Mouse (Mus musculus): ENCODE measurements at regions not wholly inside any gene's neighbourhood (a gene's known extent, or its start where the extent isn't known, plus 50 kb on each side); places are given as distances from the start of the nearest gene placed in this dataset.

DNA sequence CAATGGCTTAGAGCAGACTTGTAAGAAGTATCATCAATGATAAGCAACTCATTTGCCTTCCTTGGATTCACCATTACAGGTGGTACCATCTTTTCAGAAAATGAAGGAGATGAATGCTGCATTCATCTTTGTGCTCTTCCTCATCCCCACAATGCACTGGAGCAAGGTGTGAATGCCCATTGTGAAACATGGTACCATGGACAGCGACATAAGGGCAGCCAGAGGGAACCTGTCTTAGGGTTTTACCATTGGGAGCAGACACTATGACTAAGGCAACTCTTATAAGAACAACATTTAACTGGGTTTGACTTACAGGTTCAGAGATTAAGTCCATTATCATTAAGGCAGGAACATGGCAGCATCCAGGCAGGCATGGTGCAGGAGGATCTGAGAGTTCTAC, 60.1 kb upstream of the Kcnj6 start:
- no peak for DNase-seq (ENCODE audit: low spot score in 2 of 2)

GRCm38 (mm10) chr16:95064423-95064822, 66.9 kb upstream of the Kcnj6 start:
- DNase-seq (ENCODE audit: low spot score in 2 of 2) = no peak

GRCm38 (mm10) chr16:95066687-95067086, 69.2 kb upstream of the Kcnj6 start:
- no peak for DNase-seq (ENCODE audit: low spot score in 2 of 2)

DNA sequence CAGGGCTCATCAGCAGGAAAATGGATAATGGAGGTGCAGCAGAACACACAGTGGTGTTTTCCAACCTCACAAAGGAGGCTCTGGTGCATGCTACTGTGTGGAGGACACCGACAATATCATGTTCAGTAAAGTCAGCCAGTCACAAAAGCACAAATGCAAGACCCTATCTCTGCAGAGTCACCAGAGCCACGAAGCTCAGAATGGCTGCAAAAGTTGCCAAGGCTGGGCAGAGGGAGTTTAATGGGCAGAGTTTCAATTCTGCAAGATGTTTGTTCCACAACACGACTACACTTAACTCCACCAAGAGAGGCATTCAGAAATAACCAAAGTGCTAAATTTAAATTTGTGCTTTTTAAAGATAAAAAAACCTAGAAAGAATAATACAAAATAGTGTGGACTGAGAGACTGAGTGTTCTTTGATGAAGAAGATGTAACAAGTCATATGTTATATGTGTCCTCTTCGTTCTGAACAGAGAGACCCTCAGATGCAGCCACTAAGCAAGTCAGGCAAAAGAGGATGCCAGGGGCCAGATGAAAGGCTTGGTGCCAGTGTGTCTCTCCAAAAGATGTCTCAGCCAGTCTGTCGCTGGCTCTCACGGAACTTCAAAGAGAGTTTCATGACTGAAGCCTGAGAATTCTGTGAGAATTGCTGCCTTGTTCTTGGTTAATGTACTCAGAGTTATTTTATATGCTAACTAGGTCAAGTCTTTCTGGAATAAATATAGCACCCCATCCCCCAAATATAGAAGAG, 95.1 kb upstream of the Kcnj6 start:
- DNase-seq (ENCODE audit: low spot score in 2 of 2) = no peak

DNA sequence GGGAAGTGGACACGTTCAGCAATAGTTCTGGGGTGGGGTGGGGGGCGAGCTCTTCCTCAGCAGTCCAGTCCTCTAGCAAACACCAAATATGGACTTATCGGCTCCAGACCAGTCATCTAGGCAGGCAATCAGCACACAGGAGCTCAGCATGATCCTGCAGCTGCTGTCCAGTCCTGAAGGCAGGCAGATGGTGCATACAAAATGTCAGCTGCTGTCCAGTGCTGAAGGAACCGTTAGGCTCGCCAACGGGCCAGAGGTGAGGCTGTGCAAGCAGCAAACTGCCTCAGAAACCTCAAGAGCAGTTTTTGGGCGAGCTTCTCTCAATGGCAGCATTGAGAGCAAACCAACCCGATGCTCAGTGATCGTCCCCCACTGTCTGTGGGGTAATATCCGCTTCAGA, 96.3 kb upstream of the Kcnj6 start:
- DNase-seq (ENCODE audit: low spot score in 2 of 2) = no peak

GRCm38 (mm10) chr16:95100954-95101353, 103.5 kb upstream of the Kcnj6 start:
- DNase-seq (ENCODE audit: low spot score in 2 of 2) = no peak

GRCm38 (mm10) chr16:95117531-95117930, 120.0 kb upstream of the Kcnj6 start:
- no peak for DNase-seq (ENCODE audit: low spot score in 2 of 2)

- no peak for DNase-seq (ENCODE audit: low spot score in 2 of 2)
Measured at GRCm38 (mm10) chr16:95119293-95119692, 121.8 kb upstream of the Kcnj6 start.

GRCm38 (mm10) chr16:95122048-95122447, 124.5 kb upstream of the Kcnj6 start:
- DNase-seq (ENCODE audit: low spot score in 2 of 2) = no peak

GRCm38 (mm10) chr16:95127616-95128015, 129.7 kb upstream of the Kcnj15 start:
- no peak for DNase-seq (ENCODE audit: low spot score in 2 of 2)

- no peak for DNase-seq (ENCODE audit: low spot score in 2 of 2)
Measured at GRCm38 (mm10) chr16:95131815-95132214, 125.5 kb upstream of the Kcnj15 start.

- no peak for DNase-seq (ENCODE audit: low spot score in 2 of 2)
Measured at GRCm38 (mm10) chr16:95138809-95139208, 118.5 kb upstream of the Kcnj15 start.

GRCm38 (mm10) chr16:95141510-95142394, 115.6 kb upstream of the Kcnj15 start:
- DNase-seq (ENCODE audit: low spot score in 2 of 2) = no peak

DNA sequence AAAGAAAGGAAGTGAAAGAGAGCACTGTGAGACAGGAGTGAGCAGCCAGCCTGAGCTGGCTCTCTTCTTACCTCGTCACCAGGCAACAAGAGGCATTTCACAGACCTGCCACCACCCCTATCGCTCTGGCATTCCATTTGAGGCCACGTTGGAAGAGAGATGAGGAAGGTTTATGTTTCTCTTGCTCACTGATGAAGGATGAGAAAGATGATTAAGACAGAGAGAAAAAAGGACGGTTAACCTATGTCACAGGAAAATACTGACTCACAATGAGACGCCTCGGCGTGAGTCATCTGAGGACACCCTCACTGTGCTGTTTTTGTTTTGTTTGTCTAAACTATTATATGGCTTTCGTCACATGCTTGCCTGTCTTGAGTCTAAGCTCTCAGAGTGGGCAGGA, 106.9 kb upstream of the Kcnj15 start:
- DNase-seq (ENCODE audit: low spot score in 2 of 2) = no peak

GRCm38 (mm10) chr16:95151499-95151898, 105.9 kb upstream of the Kcnj15 start:
- no peak for DNase-seq (ENCODE audit: low spot score in 2 of 2)

GRCm38 (mm10) chr16:95151914-95152313, 105.4 kb upstream of the Kcnj15 start:
- DNase-seq (ENCODE audit: low spot score in 2 of 2) = no peak

DNA sequence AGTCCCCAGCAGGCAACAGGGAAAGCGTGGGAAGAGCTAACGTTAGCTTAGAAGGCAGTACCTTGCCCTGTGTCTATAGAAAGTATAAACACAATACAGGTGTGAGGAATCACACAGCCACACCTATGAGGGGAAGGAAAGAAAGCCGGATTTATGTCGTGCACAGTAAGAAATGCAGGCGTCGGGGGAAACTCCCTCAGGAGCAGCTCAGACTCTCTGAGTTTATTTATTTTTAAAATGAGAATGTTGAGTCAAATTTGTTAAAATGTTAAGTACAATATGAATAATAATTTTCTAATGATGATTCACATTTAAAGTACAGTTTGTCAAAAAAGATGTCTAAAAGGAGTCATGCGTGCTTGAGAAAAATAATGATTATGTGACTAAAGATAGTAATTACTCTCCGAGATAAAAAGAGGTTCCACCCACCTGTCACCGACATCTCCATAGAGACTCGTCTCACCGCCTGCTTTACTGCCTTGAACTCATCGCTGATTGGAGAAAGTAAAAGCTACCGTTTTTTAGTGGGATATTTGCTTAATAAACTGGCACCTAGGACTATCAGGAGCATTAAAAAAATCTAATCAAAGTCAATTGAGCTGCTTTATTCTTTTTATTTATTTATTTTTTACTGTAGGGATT, 104.5 kb upstream of the Kcnj15 start:
- DNase-seq (ENCODE audit: low spot score in 2 of 2) = no peak

- DNase-seq (ENCODE audit: low spot score in 2 of 2) = no peak
Measured at GRCm38 (mm10) chr16:95168349-95168748, 89.0 kb upstream of the Kcnj15 start.

DNA sequence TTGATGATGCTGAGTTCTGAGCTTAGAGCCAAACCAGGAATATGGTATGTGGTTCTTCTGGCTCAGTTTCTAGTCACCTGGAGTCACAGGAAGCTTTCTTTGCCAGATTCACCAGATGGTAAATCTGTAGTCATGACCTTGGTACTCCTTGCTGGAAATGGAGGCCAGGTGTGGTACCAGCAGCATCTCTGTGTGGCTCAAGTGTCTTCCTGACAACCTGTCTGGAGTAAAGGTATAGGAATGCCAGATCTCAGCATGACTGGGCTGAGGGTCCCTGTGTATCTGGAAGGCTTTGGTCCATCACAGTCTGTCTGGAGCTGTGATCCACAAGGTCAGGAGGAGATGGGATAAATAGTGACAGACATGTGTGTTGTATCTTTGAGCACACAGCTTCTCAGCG, 88.0 kb upstream of the Kcnj15 start:
- DNase-seq (ENCODE audit: low spot score in 2 of 2) = no peak

GRCm38 (mm10) chr16:95180562-95180961, 76.8 kb upstream of the Kcnj15 start:
- no peak for DNase-seq (ENCODE audit: low spot score in 2 of 2)

DNA sequence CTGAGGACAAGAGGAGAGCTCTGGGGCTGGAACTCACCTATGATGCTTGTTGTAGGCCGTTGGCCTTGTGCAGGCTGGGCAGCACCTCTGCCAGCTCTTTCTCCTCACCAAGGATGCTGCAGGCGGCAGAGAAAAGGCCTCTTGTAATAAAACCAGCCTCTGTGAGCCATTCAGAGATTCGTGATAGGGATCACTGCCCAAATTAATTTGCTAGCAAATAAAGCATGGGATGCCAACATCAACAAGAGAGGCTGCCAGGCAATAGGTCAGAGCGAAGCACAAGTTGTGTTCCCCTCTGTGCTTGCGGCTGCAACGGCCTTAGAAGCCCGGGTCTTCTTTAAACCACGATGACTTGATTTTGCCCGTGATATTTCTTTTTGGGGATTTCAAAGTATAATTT, 72.0 kb upstream of the Kcnj15 start:
- DNase-seq (ENCODE audit: low spot score in 2 of 2) = no peak

DNA sequence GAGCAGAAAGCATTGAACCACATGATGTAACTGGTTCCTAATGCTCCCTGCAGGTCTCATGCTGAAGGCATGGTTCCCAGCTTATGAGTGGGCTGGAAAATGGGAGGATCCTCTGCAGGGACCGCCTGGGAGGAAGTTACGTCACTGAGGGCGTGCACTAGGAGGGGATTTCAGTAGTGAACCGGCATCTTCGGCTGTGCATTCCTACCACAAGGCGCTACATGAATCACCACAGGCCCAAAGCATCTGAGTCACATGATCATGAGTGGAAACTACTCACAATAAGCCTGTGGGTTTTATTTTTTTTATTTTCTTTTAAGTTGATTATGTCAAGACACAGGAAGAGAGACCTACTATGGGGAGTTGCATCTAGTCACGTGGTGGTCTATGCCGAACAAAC, 68.2 kb upstream of the Kcnj15 start:
- no peak for DNase-seq (ENCODE audit: low spot score in 2 of 2)

- DNase-seq (ENCODE audit: low spot score in 2 of 2) = no peak
Measured at GRCm38 (mm10) chr16:95194151-95194550, 63.2 kb upstream of the Kcnj15 start.

All from spleen, postnatal 4 days (tissue).